Mouse (Mus musculus): ENCODE results near the gene Olfr958. TPM values are rescaled to one million over a fixed set of nuclear protein-coding genes. Genes with fewer than 3 reads are reported as not detected.

Gene Olfr958
- polyA plus RNA-seq (2014; fragmentation: Nextera tagmentation; extraction: Ambion mirVana): not detected in 2 replicates

DNA sequence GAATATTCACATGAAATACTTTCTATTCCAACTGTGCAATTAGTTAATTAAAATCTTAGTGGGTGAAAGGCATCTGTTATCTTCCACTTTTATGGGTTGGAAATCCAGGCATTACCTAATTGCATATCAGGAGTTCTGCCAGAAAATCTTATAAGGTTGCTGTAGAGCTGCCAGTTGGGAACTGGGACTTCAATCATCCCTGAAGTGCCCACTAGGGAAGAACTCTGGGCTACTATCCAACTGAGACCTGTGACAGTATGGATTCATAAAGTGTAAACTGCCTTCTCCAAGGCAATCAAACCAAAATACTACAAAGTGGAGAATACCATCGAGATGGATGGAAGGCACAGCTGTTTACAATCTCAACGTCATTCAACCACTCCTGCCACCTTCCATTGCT, at the start of gene Olfr958:
Olfr958 (minus strand) TSS at position 109 of the 400 bp plus-strand sequence.
- no peaks in the 10 kb centered on the region for H3K36me3 ChIP-seq (ENCODE audit: insufficient read depth)
- no peaks in the 10 kb centered on the region for H3K9me3 ChIP-seq (ENCODE audit: low read depth, low read length)
- no peaks in the 10 kb centered on the region for H3K4me1 ChIP-seq (ENCODE audit: insufficient read depth)
- H3K4me2 ChIP-seq: no peak within 1 kb of the TSS
- DNase-seq (no peak), ATAC-seq (ENCODE audit: insufficient read depth) (no peak)
- TF ChIP-seq CTCF (IDR thresholded peaks at IDR 0.05; ENCODE audit: low read depth): no peak
- H3K9ac ChIP-seq: no peak within 1 kb of the TSS
- H3K27me3 ChIP-seq (ENCODE audit: insufficient read depth, low read length): no peaks in the 10 kb centered on the region
- H3K4me3 ChIP-seq (ENCODE audit: low read depth, low read length): no peak within 1 kb of the TSS
- H3K27ac ChIP-seq (ENCODE audit: low read depth): no peak within 1 kb of the TSS
- WGBS: 42% methylated on average over 2 of the region's 2 CpGs

DNA sequence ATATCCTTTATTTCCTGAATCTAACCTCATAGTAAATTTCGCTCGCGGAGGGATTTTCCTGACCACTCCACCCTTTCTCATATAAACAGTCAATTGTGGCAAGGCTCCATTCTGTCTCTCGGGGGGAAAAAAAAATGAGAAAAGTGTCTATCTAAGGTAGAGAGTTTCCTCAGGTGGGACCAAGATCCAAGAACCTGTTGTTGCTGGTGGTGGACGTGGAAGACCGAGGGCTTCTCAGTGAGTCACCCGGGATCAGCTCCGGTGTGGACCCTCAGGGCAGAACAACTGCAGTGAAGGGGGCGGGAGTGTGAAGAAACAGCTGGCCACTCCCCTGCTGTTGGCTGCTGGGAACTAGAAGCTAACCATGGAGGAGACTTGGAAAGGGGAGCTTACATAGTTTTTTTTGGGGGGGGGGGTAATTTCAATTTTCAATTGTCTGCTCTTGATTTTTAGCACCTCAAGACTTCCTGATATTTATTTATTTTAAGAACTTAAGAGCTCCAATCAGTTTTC, 49.5 kb upstream of the Olfr958 start:
- Histone ChIP-seq H3K27ac (ENCODE audit: low read depth) (no peak overlapping the region), H3K4me2 (peak overlapping the region; percentile 74), H3K4me3 (ENCODE audit: low read depth, low read length) (peak overlapping the region; percentile 37), H3K4me1 (ENCODE audit: insufficient read depth) (no peaks in the 10 kb centered on the region), H3K9me3 (ENCODE audit: low read depth, low read length) (no peaks in the 10 kb centered on the region), H3K9ac (peak overlapping the region; percentile 34), H3K36me3 (ENCODE audit: insufficient read depth) (no peaks in the 10 kb centered on the region), H3K27me3 (ENCODE audit: insufficient read depth, low read length) (no peaks in the 10 kb centered on the region)
- ATAC-seq (ENCODE audit: insufficient read depth): peak; percentile 90
- peak; percentile 65 for DNase-seq
- TF ChIP-seq CTCF (IDR thresholded peaks at IDR 0.05; ENCODE audit: low read depth): no peak
- under 1% methylated on average over 9 of the region's 9 CpGs for WGBS

DNA sequence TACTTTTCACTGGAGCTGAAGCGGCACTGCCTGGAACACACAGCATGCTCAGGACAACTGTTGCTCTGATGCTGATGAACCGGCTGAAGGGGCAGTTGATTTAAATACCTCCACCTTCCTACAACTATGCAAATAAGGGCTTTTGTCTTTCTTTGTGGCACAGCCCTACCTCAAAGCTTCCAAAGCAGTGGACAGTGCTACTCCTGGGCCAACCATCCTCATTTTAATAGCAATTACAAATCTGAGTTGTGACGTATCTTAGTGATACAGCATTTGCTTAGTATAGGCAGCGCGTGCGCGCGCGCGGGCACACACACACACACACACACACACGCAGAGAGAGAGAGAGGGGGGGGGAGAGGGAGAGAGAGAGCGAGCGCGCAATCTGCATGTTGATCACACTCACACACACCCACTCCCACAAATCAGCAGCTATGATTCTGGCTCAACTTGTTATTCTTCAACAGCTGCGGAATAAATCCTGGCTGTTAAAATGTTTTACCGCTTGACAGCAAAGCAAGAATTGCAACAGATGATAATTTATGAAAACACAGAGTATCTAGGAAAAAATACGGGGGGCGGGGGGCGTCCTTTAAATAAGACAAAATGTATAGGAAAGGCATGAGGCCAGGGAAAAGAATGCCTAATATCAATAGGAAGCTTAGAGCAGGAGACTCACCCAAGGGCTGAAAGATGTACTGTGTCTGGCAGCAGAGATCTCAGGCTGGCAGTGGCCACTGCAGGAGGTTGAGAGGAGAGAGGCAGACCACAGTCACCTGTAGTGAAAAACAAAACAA, 48.9 kb upstream of the Olfr958 start:
- Histone ChIP-seq H3K27me3 (ENCODE audit: insufficient read depth, low read length) (no peaks in the 10 kb centered on the region), H3K4me1 (ENCODE audit: insufficient read depth) (no peaks in the 10 kb centered on the region), H3K27ac (ENCODE audit: low read depth) (no peak overlapping the region), H3K4me3 (ENCODE audit: low read depth, low read length) (peak overlapping the region; percentile 37), H3K9ac (peak overlapping the region; percentile 28; the same call in 1 of the 2 replicates), H3K4me2 (peak overlapping the region; percentile 74), H3K36me3 (ENCODE audit: insufficient read depth) (no peaks in the 10 kb centered on the region), H3K9me3 (ENCODE audit: low read depth, low read length) (no peaks in the 10 kb centered on the region)
- under 1% methylated on average over 19 of the region's 19 CpGs for WGBS
- peak; percentile 50 for DNase-seq
- TF ChIP-seq CTCF (IDR thresholded peaks at IDR 0.05; ENCODE audit: low read depth): no peak
- ATAC-seq (ENCODE audit: insufficient read depth): peak; percentile 75

DNA sequence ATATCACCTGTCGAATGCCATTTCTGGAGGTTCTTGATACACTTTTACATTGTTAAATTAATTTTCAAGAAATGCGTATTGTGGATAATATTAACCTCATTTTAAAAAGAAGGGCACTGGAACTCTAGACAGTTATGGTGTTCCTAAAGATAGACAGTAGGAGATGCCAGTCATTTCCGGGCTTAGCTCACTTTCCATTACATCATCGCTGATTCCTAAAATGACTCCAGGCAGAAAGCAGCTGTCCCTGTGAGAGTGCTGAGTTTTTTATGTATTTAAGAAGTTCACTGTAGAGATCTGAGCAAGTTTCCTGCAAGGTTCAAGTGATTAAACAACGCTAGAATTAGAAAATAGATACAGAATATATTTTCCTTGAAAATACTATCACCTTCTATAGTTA, 23.2 kb upstream of the Olfr958 start:
- no peak overlapping the region for H3K4me3 ChIP-seq (ENCODE audit: low read depth, low read length)
- H3K36me3 ChIP-seq (ENCODE audit: insufficient read depth): no peaks in the 10 kb centered on the region
- no peak overlapping the region for H3K27ac ChIP-seq (ENCODE audit: low read depth)
- H3K27me3 ChIP-seq (ENCODE audit: insufficient read depth, low read length): no peaks in the 10 kb centered on the region
- ATAC-seq (ENCODE audit: insufficient read depth) (no peak), DNase-seq (no peak)
- H3K9me3 ChIP-seq (ENCODE audit: low read depth, low read length): no peaks in the 10 kb centered on the region
- H3K9ac ChIP-seq: no peak overlapping the region
- WGBS: 86% methylated on average over 5 of the region's 5 CpGs
- H3K4me2 ChIP-seq: no peak overlapping the region
- no peaks in the 10 kb centered on the region for H3K4me1 ChIP-seq (ENCODE audit: insufficient read depth)
- TF ChIP-seq CTCF (IDR thresholded peaks at IDR 0.05; ENCODE audit: low read depth): no peak

DNA sequence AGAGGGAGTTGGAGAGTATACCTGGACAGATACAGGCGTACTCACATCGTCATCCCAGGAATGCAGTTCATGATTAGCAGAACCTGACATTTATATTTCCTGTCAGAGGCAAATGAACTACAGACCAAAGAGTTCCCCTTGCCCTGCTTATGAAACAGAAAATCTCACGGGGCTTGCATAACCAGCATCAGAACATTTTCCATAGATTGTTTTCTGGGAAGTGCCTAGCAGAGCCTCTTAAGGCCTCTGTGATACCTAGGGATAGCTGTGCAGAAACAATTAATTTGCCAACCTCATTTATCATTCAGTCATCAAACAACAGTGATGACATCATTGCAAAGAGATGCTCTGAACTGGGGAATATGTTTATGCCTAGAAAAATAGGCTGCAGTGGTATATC, 21.6 kb upstream of the Olfr958 start, which contains the start of gene Olfr959:
Olfr959 (minus strand) TSS at position 101 of the 400 bp plus-strand sequence.
- no peak within 1 kb of the TSS for H3K9ac ChIP-seq
- H3K4me3 ChIP-seq (ENCODE audit: low read depth, low read length): no peak within 1 kb of the TSS
- WGBS: 64% methylated on average over 3 of the region's 3 CpGs
- H3K9me3 ChIP-seq (ENCODE audit: low read depth, low read length): no peaks in the 10 kb centered on the region
- no peak within 1 kb of the TSS for H3K27ac ChIP-seq (ENCODE audit: low read depth)
- no peak within 1 kb of the TSS for H3K4me2 ChIP-seq
- H3K36me3 ChIP-seq (ENCODE audit: insufficient read depth): no peaks in the 10 kb centered on the region
- no peaks in the 10 kb centered on the region for H3K27me3 ChIP-seq (ENCODE audit: insufficient read depth, low read length)
- DNase-seq (no peak), ATAC-seq (ENCODE audit: insufficient read depth) (no peak)
- H3K4me1 ChIP-seq (ENCODE audit: insufficient read depth): no peaks in the 10 kb centered on the region
- no peak for TF ChIP-seq CTCF (IDR thresholded peaks at IDR 0.05; ENCODE audit: low read depth)

DNA sequence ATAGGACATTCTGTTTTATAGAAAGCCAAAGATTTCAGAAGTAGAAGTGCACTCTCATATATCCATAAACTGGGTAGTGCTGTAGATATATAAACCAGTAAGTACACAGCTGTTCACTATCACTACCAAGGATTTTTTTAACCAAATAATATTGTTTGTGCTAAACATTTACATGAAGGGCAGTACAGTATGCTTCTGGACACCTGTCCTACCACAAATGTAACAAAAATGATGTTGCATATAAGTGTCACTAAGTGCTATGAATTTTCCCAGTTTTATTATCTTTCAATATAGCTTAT, 4.4 kb upstream of the Olfr958 start:
- H3K4me1 ChIP-seq (ENCODE audit: insufficient read depth): no peaks in the 10 kb centered on the region
- no peaks in the 10 kb centered on the region for H3K36me3 ChIP-seq (ENCODE audit: insufficient read depth)
- H3K27me3 ChIP-seq (ENCODE audit: insufficient read depth, low read length): no peaks in the 10 kb centered on the region
- no peak for TF ChIP-seq CTCF (IDR thresholded peaks at IDR 0.05; ENCODE audit: low read depth)
- H3K4me2 ChIP-seq: no peak overlapping the region
- no peak overlapping the region for H3K9ac ChIP-seq
- H3K27ac ChIP-seq (ENCODE audit: low read depth): no peak overlapping the region
- ATAC-seq (ENCODE audit: insufficient read depth): no peak
- no peaks in the 10 kb centered on the region for H3K9me3 ChIP-seq (ENCODE audit: low read depth, low read length)
- DNase-seq: no peak
- H3K4me3 ChIP-seq (ENCODE audit: low read depth, low read length): no peak overlapping the region

DNA sequence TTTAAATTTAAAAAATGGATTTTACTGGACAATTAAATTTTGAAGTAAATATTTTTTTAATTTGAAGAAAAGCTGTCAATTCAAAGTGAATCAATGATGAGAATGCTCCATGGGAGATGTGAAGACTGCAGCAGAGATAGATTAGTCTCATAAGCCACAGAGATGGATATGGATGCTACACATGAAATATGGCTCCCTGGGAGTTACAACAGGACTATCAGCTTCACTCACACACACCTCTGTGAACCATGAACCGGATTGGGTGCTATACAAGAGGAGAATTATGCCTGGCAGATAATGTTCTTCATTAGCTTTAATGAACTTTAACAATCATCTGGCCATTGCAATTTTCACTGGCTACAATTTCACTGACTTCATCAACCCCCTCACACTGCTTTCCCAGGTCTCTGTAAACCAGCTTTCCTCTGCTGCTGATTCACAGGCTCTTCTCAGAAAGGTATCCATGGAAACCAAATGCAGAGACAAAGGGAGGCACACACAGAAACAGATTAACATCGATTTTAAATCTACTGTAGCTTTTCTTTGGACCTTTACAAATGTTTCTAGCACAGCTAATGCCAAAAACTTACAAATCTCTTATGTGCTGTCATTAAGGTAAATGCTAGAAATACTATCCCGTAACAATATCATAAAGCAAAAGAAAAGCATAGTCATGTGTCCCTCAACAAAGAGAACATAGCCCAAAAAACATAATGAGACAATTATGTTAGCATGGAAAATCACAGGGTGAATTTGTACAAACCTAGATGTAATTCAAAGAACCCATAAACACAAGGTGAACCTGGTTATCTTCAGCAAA, 3.9 kb upstream of the Olfr958 start:
- Histone ChIP-seq H3K36me3 (ENCODE audit: insufficient read depth) (no peaks in the 10 kb centered on the region), H3K4me2 (no peak overlapping the region), H3K27ac (ENCODE audit: low read depth) (no peak overlapping the region), H3K9ac (no peak overlapping the region), H3K4me1 (ENCODE audit: insufficient read depth) (no peaks in the 10 kb centered on the region), H3K9me3 (ENCODE audit: low read depth, low read length) (no peaks in the 10 kb centered on the region), H3K4me3 (ENCODE audit: low read depth, low read length) (no peak overlapping the region), H3K27me3 (ENCODE audit: insufficient read depth, low read length) (no peaks in the 10 kb centered on the region)
- ATAC-seq (ENCODE audit: insufficient read depth): no peak
- TF ChIP-seq CTCF (IDR thresholded peaks at IDR 0.05; ENCODE audit: low read depth): no peak
- no peak for DNase-seq
- WGBS: 55% methylated on average over 3 of the region's 3 CpGs
